Mouse (Mus musculus): Measurements from ENCODE around the gene Numbl. TPM values are rescaled to one million over a fixed set of nuclear protein-coding genes. Genes with fewer than 3 reads are reported as not detected.

The Numbl gene
- polyA plus RNA-seq, 1 experiment from 2014 or later: 25.3 TPM

GRCm38 (mm10) chr7:27274916-27275315 is 16.7 kb downstream of the Numbl start:
- H3K4me3 ChIP-seq (replicated peaks): no peak overlapping the region
- H3K36me3 ChIP-seq: peaks cover 89% of the 10 kb centered on the region
- H3K4me2 ChIP-seq: no peak overlapping the region
- no peak overlapping the region for H3K27ac ChIP-seq
- H3K9me3 ChIP-seq: no peaks in the 10 kb centered on the region
- no peaks in the 10 kb centered on the region for H3K27me3 ChIP-seq
- no peak overlapping the region for H3K9ac ChIP-seq (replicated peaks)
- no peaks in the 10 kb centered on the region for H3K4me1 ChIP-seq (replicated peaks)
- ATAC-seq (ENCODE audit: insufficient number of reproducible peaks, insufficient read depth, low FRiP score, low TSS enrichment, low read depth): no peak
- WGBS: 92% methylated on average over 4 of the region's 4 CpGs

- Histone ChIP-seq H3K9me3 (no peaks in the 10 kb centered on the region), H3K4me3 (replicated peaks) (no peak overlapping the region), H3K27ac (no peak overlapping the region), H3K4me2 (no peak overlapping the region), H3K9ac (replicated peaks) (no peak overlapping the region), H3K36me3 (peaks cover 86% of the 10 kb centered on the region), H3K4me1 (replicated peaks) (no peaks in the 10 kb centered on the region), H3K27me3 (no peaks in the 10 kb centered on the region)
- 61% methylated on average over 7 of the region's 7 CpGs for WGBS
- ATAC-seq (ENCODE audit: insufficient number of reproducible peaks, insufficient read depth, low FRiP score, low TSS enrichment, low read depth): no peak
Measured at GRCm38 (mm10) chr7:27276021-27276420, 17.8 kb downstream of the Numbl start.

GRCm38 (mm10) chr7:27277191-27277590 is 19.0 kb downstream of the Numbl start:
- no peak for ATAC-seq (ENCODE audit: insufficient number of reproducible peaks, insufficient read depth, low FRiP score, low TSS enrichment, low read depth)
- H3K9ac ChIP-seq (replicated peaks): no peak overlapping the region
- no peak overlapping the region for H3K4me2 ChIP-seq
- H3K36me3 ChIP-seq: peaks cover 86% of the 10 kb centered on the region
- no peaks in the 10 kb centered on the region for H3K9me3 ChIP-seq
- no peaks in the 10 kb centered on the region for H3K4me1 ChIP-seq (replicated peaks)
- H3K27me3 ChIP-seq: no peaks in the 10 kb centered on the region
- no peak overlapping the region for H3K27ac ChIP-seq
- 90% methylated on average over 3 of the region's 3 CpGs for WGBS
- no peak overlapping the region for H3K4me3 ChIP-seq (replicated peaks)

- WGBS: 53% methylated on average over 13 of the region's 13 CpGs
- no peak overlapping the region for H3K4me3 ChIP-seq (replicated peaks)
- H3K36me3 ChIP-seq: peaks cover 50% of the 10 kb centered on the region
- no peak for ATAC-seq (ENCODE audit: insufficient number of reproducible peaks, insufficient read depth, low FRiP score, low TSS enrichment, low read depth)
- H3K4me2 ChIP-seq: no peak overlapping the region
- no peaks in the 10 kb centered on the region for H3K9me3 ChIP-seq
- no peak overlapping the region for H3K27ac ChIP-seq
- no peak overlapping the region for H3K9ac ChIP-seq (replicated peaks)
- H3K4me1 ChIP-seq (replicated peaks): 0 out of 2 replicates have a peak, but pooled peaks cover 3% of the 10 kb centered on the region
- H3K27me3 ChIP-seq: peaks cover 21% of the 10 kb centered on the region
Measured at GRCm38 (mm10) chr7:27281717-27282116, 23.5 kb downstream of the Numbl start.

GRCm38 (mm10) chr7:27282225-27282624 is 24.0 kb downstream of the Numbl start:
- WGBS: 65% methylated on average over 4 of the region's 4 CpGs
- Histone ChIP-seq H3K36me3 (peaks cover 45% of the 10 kb centered on the region), H3K4me1 (replicated peaks) (0 out of 2 replicates have a peak, but pooled peaks cover 3% of the 10 kb centered on the region)

GRCm38 (mm10) chr7:27284865-27285697 is 26.8 kb downstream of the Numbl start:
- peaks cover 19% of the 10 kb centered on the region for H3K36me3 ChIP-seq

More at GRCm38 (mm10) chr7:27282225-27282624, 24.0 kb downstream of the Numbl start:
- Histone ChIP-seq H3K4me2 (no peak overlapping the region), H3K4me3 (replicated peaks) (no peak overlapping the region), H3K27ac (no peak overlapping the region), H3K27me3 (peaks cover 21% of the 10 kb centered on the region), H3K9me3 (no peaks in the 10 kb centered on the region), H3K9ac (replicated peaks) (no peak overlapping the region)
- no peak for ATAC-seq (ENCODE audit: insufficient number of reproducible peaks, insufficient read depth, low FRiP score, low TSS enrichment, low read depth)

GRCm38 (mm10) chr7:27285698-27286066 is 27.4 kb downstream of the Numbl start:
- peak overlapping the region; percentile 18 for H3K4me3 ChIP-seq (replicated peaks)
- H3K9me3 ChIP-seq: no peaks in the 10 kb centered on the region
- peak overlapping the region; percentile 42 for H3K4me2 ChIP-seq
- H3K9ac ChIP-seq (replicated peaks): no peak overlapping the region
- peaks cover 24% of the 10 kb centered on the region for H3K27me3 ChIP-seq
- H3K27ac ChIP-seq: no peak overlapping the region
- 3% methylated on average over 8 of the region's 8 CpGs for WGBS
- 0 out of 2 replicates have a peak, but pooled peaks cover 3% of the 10 kb centered on the region for H3K4me1 ChIP-seq (replicated peaks)
- H3K36me3 ChIP-seq: peaks cover 15% of the 10 kb centered on the region
- 0 out of 2 replicates have a peak, but pooled peaks have one; percentile 30 for ATAC-seq (ENCODE audit: insufficient number of reproducible peaks, insufficient read depth, low FRiP score, low TSS enrichment, low read depth)

More at GRCm38 (mm10) chr7:27284865-27285697, 26.8 kb downstream of the Numbl start:
- WGBS: 2% methylated on average over 28 of the region's 28 CpGs
- Histone ChIP-seq H3K4me3 (replicated peaks) (peak overlapping the region; percentile 18), H3K4me1 (replicated peaks) (0 out of 2 replicates have a peak, but pooled peaks cover 3% of the 10 kb centered on the region), H3K27ac (no peak overlapping the region), H3K9me3 (no peaks in the 10 kb centered on the region), H3K27me3 (peaks cover 24% of the 10 kb centered on the region), H3K4me2 (peak overlapping the region; percentile 42), H3K9ac (replicated peaks) (no peak overlapping the region)
- ATAC-seq (ENCODE audit: insufficient number of reproducible peaks, insufficient read depth, low FRiP score, low TSS enrichment, low read depth): no peak; the same call in 1 of the 2 replicates

GRCm38 (mm10) chr7:27288732-27289131 is 30.5 kb downstream of the Numbl start:
- Histone ChIP-seq H3K9ac (replicated peaks) (no peak overlapping the region), H3K36me3 (no peaks in the 10 kb centered on the region), H3K27me3 (peaks cover 24% of the 10 kb centered on the region), H3K9me3 (peaks cover 5% of the 10 kb centered on the region; the same call in 1 of the 2 replicates), H3K4me1 (replicated peaks) (0 out of 2 replicates have a peak, but pooled peaks cover 3% of the 10 kb centered on the region), H3K4me2 (no peak overlapping the region), H3K4me3 (replicated peaks) (no peak overlapping the region), H3K27ac (no peak overlapping the region)
- WGBS: 83% methylated on average over 7 of the region's 7 CpGs
- no peak for ATAC-seq (ENCODE audit: insufficient number of reproducible peaks, insufficient read depth, low FRiP score, low TSS enrichment, low read depth)

- WGBS: 49% methylated on average over 2 of the region's 2 CpGs
- no peak for ATAC-seq (ENCODE audit: insufficient number of reproducible peaks, insufficient read depth, low FRiP score, low TSS enrichment, low read depth)
- no peaks in the 10 kb centered on the region for H3K4me1 ChIP-seq (replicated peaks)
- no peak overlapping the region for H3K27ac ChIP-seq
- no peak overlapping the region for H3K9ac ChIP-seq (replicated peaks)
- H3K36me3 ChIP-seq: no peaks in the 10 kb centered on the region
- H3K9me3 ChIP-seq: peaks cover 7% of the 10 kb centered on the region; the same call in 1 of the 2 replicates
- H3K4me2 ChIP-seq: no peak overlapping the region
- H3K27me3 ChIP-seq: peaks cover 7% of the 10 kb centered on the region
- no peak overlapping the region for H3K4me3 ChIP-seq (replicated peaks)
Measured at GRCm38 (mm10) chr7:27290555-27290954, 32.3 kb downstream of the Numbl start.

- peaks cover 7% of the 10 kb centered on the region; the same call in 1 of the 2 replicates for H3K9me3 ChIP-seq
- H3K27me3 ChIP-seq: 0 out of 2 replicates have a peak, but pooled peaks cover 3% of the 10 kb centered on the region
- no peak overlapping the region for H3K9ac ChIP-seq (replicated peaks)
- WGBS: 72% methylated on average over 12 of the region's 12 CpGs
- H3K36me3 ChIP-seq: no peaks in the 10 kb centered on the region
- no peak for ATAC-seq (ENCODE audit: insufficient number of reproducible peaks, insufficient read depth, low FRiP score, low TSS enrichment, low read depth)
- H3K4me2 ChIP-seq: no peak overlapping the region
- H3K4me1 ChIP-seq (replicated peaks): no peaks in the 10 kb centered on the region
- H3K4me3 ChIP-seq (replicated peaks): no peak overlapping the region
- no peak overlapping the region for H3K27ac ChIP-seq
Measured at GRCm38 (mm10) chr7:27291795-27292466, 33.7 kb downstream of the Numbl start.

- WGBS: 74% methylated on average over 4 of the region's 4 CpGs
Measured at GRCm38 (mm10) chr7:27295956-27296355, 37.7 kb downstream of the Numbl start.

More at GRCm38 (mm10) chr7:27295956-27296355, 37.7 kb downstream of the Numbl start:
- Histone ChIP-seq H3K27me3 (no peaks in the 10 kb centered on the region), H3K9me3 (peaks cover 12% of the 10 kb centered on the region; the same call in 1 of the 2 replicates), H3K4me3 (replicated peaks) (no peak overlapping the region), H3K27ac (no peak overlapping the region), H3K9ac (replicated peaks) (no peak overlapping the region), H3K4me1 (replicated peaks) (no peaks in the 10 kb centered on the region), H3K4me2 (no peak overlapping the region), H3K36me3 (no peaks in the 10 kb centered on the region)
- ATAC-seq (ENCODE audit: insufficient number of reproducible peaks, insufficient read depth, low FRiP score, low TSS enrichment, low read depth): no peak

All from limb, embryonic 12.5 days (tissue).